In genomic region chr10:46229608-46230007, GRCm38 (mm10) we compare ENCODE assay signal across 28 mouse cellular contexts.
DNase-seq lines count a peak whose midpoint lies in the region; ATAC-seq lines count a peak whose summit lies in the region.
"Had no signal": no experiment of that assay in that cellular context is flagged by ENCODE, and none has a peak within 500 bp of the region (broad histone marks: within the 10 kb centered on the region; RNA-seq: fewer than 3 reads in every experiment).

No protein-coding gene starts in this region.

- no peak overlapping the region for H3K4me2 ChIP-seq in hindbrain, embryonic 16.5 days (ENCODE audit: low read length)
- no peak overlapping the region for H3K4me2 ChIP-seq in neural tube, embryonic 11.5 days (ENCODE audit: low read depth)
- H3K4me2 ChIP-seq: embryonic facial prominence, embryonic 12.5 days; hindbrain, embryonic 12.5 days; kidney, embryonic 15.5 days; limb, embryonic 15.5 days; liver, embryonic 13.5 days; stomach, embryonic 15.5 days had no signal

- no peak overlapping the region for H3K4me3 ChIP-seq in hindbrain, embryonic 16.5 days (ENCODE audit: low read length)
- no peak overlapping the region for H3K4me3 ChIP-seq in hindbrain, embryonic 10.5 days
- H3K4me3 ChIP-seq in neural tube, embryonic 11.5 days (ENCODE audit: low read depth, low read length): no peak overlapping the region
- H3K4me3 ChIP-seq: embryonic facial prominence, embryonic 12.5 days; hindbrain, embryonic 12.5 days; kidney, embryonic 15.5 days; layer of hippocampus, adult 2 months; limb, embryonic 10.5 days; limb, embryonic 15.5 days; liver, embryonic 13.5 days; stomach, embryonic 15.5 days had no signal

- no peaks in the 10 kb centered on the region for H3K36me3 ChIP-seq in hindbrain, embryonic 16.5 days (ENCODE audit: control insufficient read depth, insufficient read depth, low read length)
- no peaks in the 10 kb centered on the region for H3K36me3 ChIP-seq in hindbrain, embryonic 10.5 days
- no peaks in the 10 kb centered on the region for H3K36me3 ChIP-seq in neural tube, embryonic 11.5 days (ENCODE audit: control insufficient read depth, insufficient read depth, low read length)
- H3K36me3 ChIP-seq: embryonic facial prominence, embryonic 12.5 days; G1E; hindbrain, embryonic 12.5 days; kidney, embryonic 15.5 days; limb, embryonic 10.5 days; limb, embryonic 15.5 days; liver, embryonic 13.5 days; stomach, embryonic 15.5 days had no signal

- DNase-seq in cerebellum, postnatal 4 days (ENCODE audit: low spot score in 2 of 2): no peak
- no peak for DNase-seq in hindbrain, embryonic 10.5 days (ENCODE audit: low spot score)
- no peak for DNase-seq in neural tube, embryonic 11.5 days (ENCODE audit: low spot score)
- no peak for DNase-seq in neural tube, embryonic 10.5 days (ENCODE audit: extremely low spot score, low spot score)
- DNase-seq in thymus, postnatal 14 days: no peak
- DNase-seq: adrenal gland, adult 8-10 months; embryo, embryonic 11 days; gastrocnemius, postnatal 14 days; kidney, adult 18-20 months; kidney, postnatal 25 days; liver, embryonic 13.5 days; lung, adult 18-20 months; midbrain, embryonic 14.5 days; right cerebral cortex, postnatal 25 days had no signal

- H3K27ac ChIP-seq in hindbrain, embryonic 16.5 days (ENCODE audit: low read depth, low read length): no peak overlapping the region
- no peak overlapping the region for H3K27ac ChIP-seq in hindbrain, embryonic 10.5 days
- H3K27ac ChIP-seq in neural tube, embryonic 11.5 days (ENCODE audit: low read depth, low read length): no peak overlapping the region
- H3K27ac ChIP-seq: embryonic facial prominence, embryonic 12.5 days; hindbrain, embryonic 12.5 days; kidney, embryonic 15.5 days; layer of hippocampus, adult 2 months; limb, embryonic 10.5 days; limb, embryonic 15.5 days; liver, embryonic 13.5 days; macrophage; stomach, embryonic 15.5 days had no signal

- no peaks in the 10 kb centered on the region for H3K27me3 ChIP-seq in hindbrain, embryonic 16.5 days (replicated peaks; ENCODE audit: control insufficient read depth, insufficient read depth, low read length)
- H3K27me3 ChIP-seq in hindbrain, embryonic 10.5 days (ENCODE audit: insufficient read depth, poor library complexity, severe bottlenecking): no peaks in the 10 kb centered on the region
- no peaks in the 10 kb centered on the region for H3K27me3 ChIP-seq in neural tube, embryonic 11.5 days (ENCODE audit: control insufficient read depth, insufficient read depth, low read length)
- H3K27me3 ChIP-seq: embryonic facial prominence, embryonic 12.5 days; hindbrain, embryonic 12.5 days; kidney, embryonic 15.5 days; limb, embryonic 15.5 days; liver, embryonic 13.5 days; stomach, embryonic 15.5 days had no signal

- no peaks in the 10 kb centered on the region for H3K4me1 ChIP-seq in hindbrain, embryonic 16.5 days (ENCODE audit: control insufficient read depth, insufficient read depth, low read depth, low read length)
- H3K4me1 ChIP-seq in hindbrain, embryonic 10.5 days (replicated peaks): no peaks in the 10 kb centered on the region
- H3K4me1 ChIP-seq in neural tube, embryonic 11.5 days (ENCODE audit: control insufficient read depth, insufficient read depth, low read length): no peaks in the 10 kb centered on the region
- H3K4me1 ChIP-seq: embryonic facial prominence, embryonic 12.5 days; kidney, embryonic 15.5 days; limb, embryonic 15.5 days; liver, embryonic 13.5 days; stomach, embryonic 15.5 days had no signal

- H3K9ac ChIP-seq in hindbrain, embryonic 16.5 days (ENCODE audit: low read depth, low read length): no peak overlapping the region
- no peak overlapping the region for H3K9ac ChIP-seq in neural tube, embryonic 11.5 days (ENCODE audit: low read length)
- H3K9ac ChIP-seq: embryonic facial prominence, embryonic 12.5 days; hindbrain, embryonic 12.5 days; kidney, embryonic 15.5 days; limb, embryonic 15.5 days; liver, embryonic 13.5 days; stomach, embryonic 15.5 days had no signal

- H3K9me3 ChIP-seq in hindbrain, embryonic 16.5 days (ENCODE audit: control insufficient read depth, low read length): no peaks in the 10 kb centered on the region
- no peaks in the 10 kb centered on the region for H3K9me3 ChIP-seq in hindbrain, embryonic 10.5 days
- no peaks in the 10 kb centered on the region for H3K9me3 ChIP-seq in neural tube, embryonic 11.5 days (ENCODE audit: control insufficient read depth, low read length)
- H3K9me3 ChIP-seq: embryonic facial prominence, embryonic 12.5 days; G1E; hindbrain, embryonic 12.5 days; kidney, embryonic 15.5 days; limb, embryonic 10.5 days; limb, embryonic 15.5 days; liver, embryonic 13.5 days; stomach, embryonic 15.5 days had no signal

- ATAC-seq in cerebellum, adult (ENCODE audit: insufficient number of reproducible peaks, low FRiP score, low TSS enrichment): peak; percentile 84
- ATAC-seq in hindbrain, embryonic 16.5 days: peak; percentile 70; the same call in 1 of the 2 replicates
- peak; percentile 52; the same call in 1 of the 2 replicates for ATAC-seq in neural tube, embryonic 11.5 days (ENCODE audit: insufficient read depth, low FRiP score, low TSS enrichment)
- ATAC-seq: forebrain, embryonic 14.5 days; inflammation-experienced regulatory T-cells, adult 6 months; lung, postnatal 0 days had no signal

- 43% methylated on average over 4 of the region's 4 CpGs for WGBS in hindbrain, embryonic 16.5 days
- WGBS in hindbrain, embryonic 10.5 days: 80% methylated on average over 4 of the region's 4 CpGs
- WGBS in neural tube, embryonic 11.5 days: 47% methylated on average over 4 of the region's 4 CpGs
